Mouse (Mus musculus): ENCODE measurements around the gene Gm21887. TPM values are rescaled to one million over a fixed set of nuclear protein-coding genes. Genes with fewer than 3 reads are reported as not detected.
"Not testable (repeated sequence)": the region's sequence is repeated elsewhere in the genome, so short reads cannot be mapped to it uniquely, and the experiment has no call there.

The Gm21887 gene
- polyA plus RNA-seq, 1 experiment from 2014 or later, result 139 TPM

DNA sequence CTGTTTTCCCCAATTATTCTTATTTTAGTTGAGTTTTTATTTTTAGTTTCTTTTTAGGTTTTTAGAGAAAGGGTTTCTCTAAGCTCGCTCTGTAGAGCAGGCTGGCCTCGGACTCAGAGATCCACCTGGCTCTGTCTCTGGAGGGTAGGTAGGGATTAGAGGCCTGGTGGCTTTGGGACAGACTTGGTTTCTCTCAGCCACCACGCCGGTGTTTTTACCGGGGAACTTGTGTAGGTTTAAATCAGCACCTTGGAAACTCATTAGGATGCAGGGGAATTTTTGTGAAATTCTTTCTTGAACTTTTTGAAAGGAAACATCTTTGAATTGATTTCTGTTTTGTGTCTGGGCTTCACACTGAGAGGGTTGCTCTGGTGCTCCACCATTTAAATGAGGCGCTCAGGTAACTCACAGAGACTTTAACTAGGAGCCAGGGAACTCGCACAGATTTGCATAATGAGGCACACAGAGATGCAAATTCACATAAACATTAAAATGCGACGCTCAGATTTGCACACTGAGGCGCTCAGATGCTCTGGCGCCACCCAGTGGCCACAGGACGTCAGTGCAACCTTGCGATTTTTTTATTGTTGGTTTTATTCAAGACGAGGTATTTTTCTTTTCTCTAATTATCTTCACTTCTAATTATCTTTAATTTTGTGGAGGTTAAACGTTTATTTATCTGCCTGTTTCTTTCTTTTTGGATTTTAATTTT lies 12.4 kb downstream of the Gm21887 start:
- 53% methylated on average over 15 of the region's 15 CpGs for WGBS
- not testable (repeated sequence) for H3K9ac ChIP-seq; ATAC-seq (ENCODE audit: low read depth); H3K4me3 ChIP-seq; H3K27ac ChIP-seq (replicated peaks); H3K27me3 ChIP-seq; H3K4me1 ChIP-seq (replicated peaks); H3K4me2 ChIP-seq
- peaks cover 43% of the 10 kb centered on the region for H3K36me3 ChIP-seq
- peaks cover 41% of the 10 kb centered on the region for H3K9me3 ChIP-seq

Other genes starting within 250 kb of the Gm21887 start
- gene 4933400A11Rik, start 230.0 kb upstream of the Gm21887 start, polyA plus RNA-seq (2015; fragmentation: Nextera tagmentation; extraction: Ambion mirVana), result 0.18 TPM in 1 of 2 replicates, not detected in the other